Mouse (Mus musculus) ES-E14 (cell line): Measurements from ENCODE around the gene 2610001J05Rik. TPM values are rescaled to one million over a fixed set of nuclear protein-coding genes. Genes with fewer than 3 reads are reported as not detected.
A peak's percentile ranks its signal among the peaks of the same experiment; 100 is the strongest.

Experiments used
- DNase-seq: peaks from one replicate; pipeline ENCODE4 v3.0.0-alpha.2; 2013; ENCODE audit warnings: low read depth, low spot score
- H3K27ac ChIP-seq: 2 replicates; pipeline ENCODE4 v1.5.1; 2012; ENCODE audit warnings: low read depth, mild to moderate bottlenecking, low read length, moderate library complexity, mixed read lengths; ENCODE audit not compliant: poor library complexity, insufficient read depth, severe bottlenecking
- H3K36me3 ChIP-seq: 2 replicates; pipeline ENCODE4 v1.6.1; 2012; ENCODE audit warnings: mild to moderate bottlenecking, low read length, moderate library complexity, mixed read lengths; ENCODE audit not compliant: control insufficient read depth, poor library complexity, insufficient read depth, severe bottlenecking
- H3K4me1 ChIP-seq, 2 experiments: fragments of 150-350 bp in 1 of 2; sonication (generic) in 1 of 2; 2 replicates each; pipeline ENCODE4 v1.6.1; 2012; ENCODE audit warnings: low read length in 2 of 2, mild to moderate bottlenecking in 1 of 2, mixed read lengths in 1 of 2; ENCODE audit not compliant: control insufficient read depth in 2 of 2, insufficient read depth in 2 of 2, poor library complexity in 1 of 2
- H3K4me3 ChIP-seq, 2 experiments: fragments of 150-350 bp in 1 of 2; sonication (generic) in 1 of 2; 2 replicates each; pipeline ENCODE4 v1.5.1; 2012; ENCODE audit warnings: low read length in 2 of 2, low read depth in 1 of 2, mild to moderate bottlenecking in 1 of 2, mixed read lengths in 1 of 2; ENCODE audit not compliant: insufficient read depth in 1 of 2, poor library complexity in 1 of 2, severe bottlenecking in 1 of 2
- H3K9ac ChIP-seq: 2 replicates; pipeline ENCODE4 v1.6.1; 2012; ENCODE audit warnings: low read depth, mild to moderate bottlenecking, low read length, mixed read lengths; ENCODE audit not compliant: poor library complexity, insufficient read depth, severe bottlenecking
- H3K9me3 ChIP-seq: fragments of 150-350 bp; sonication (generic); 2 replicates; pipeline ENCODE4 v1.6.1; 2012; ENCODE audit warnings: low read depth, mild to moderate bottlenecking, low read length; ENCODE audit not compliant: control insufficient read depth, insufficient read depth
- CHD2 ChIP-seq: IDR thresholded peaks from 2 replicates; pipeline ENCODE4 v1.6.1; 2014; ENCODE audit warnings: mild to moderate bottlenecking, low read depth, low read length, inconsistent platforms
- HCFC1 ChIP-seq: IDR thresholded peaks from 2 replicates; pipeline ENCODE4 v1.6.1; 2012; ENCODE audit warnings: low read length, inconsistent platforms, borderline replicate concordance; ENCODE audit not compliant: insufficient read depth
- MAFK ChIP-seq: IDR thresholded peaks from 2 replicates; pipeline ENCODE4 v1.6.1; 2014; ENCODE audit warnings: mild to moderate bottlenecking, low read depth, low read length, inconsistent platforms; ENCODE audit not compliant: insufficient read depth
- ZC3H11A ChIP-seq: IDR thresholded peaks from 2 replicates; pipeline ENCODE4 v1.6.1; 2012; ENCODE audit warnings: low read depth, mild to moderate bottlenecking, inconsistent platforms, low read length, borderline replicate concordance
- ZNF384 ChIP-seq: IDR thresholded peaks from 2 replicates; pipeline ENCODE4 v1.6.1; 2012; ENCODE audit warnings: low read depth, low read length, inconsistent platforms
- in situ Hi-C, 2 experiments: fragments of 600-800 bp; cut with MboI; formaldehyde crosslinking; loops; one replicate each; pipeline ENCODE4 v1.15.1; 2025; ENCODE audit warnings: low sequenced_read_pairs in 2 of 2, inconsistent platforms in 1 of 2; ENCODE audit not compliant: unreplicated experiment in 2 of 2
- total RNA-seq: library from RNA; depleted of rRNA; stranded (reverse); fragments of 300-350 nt; gene quantifications from 2 replicates; pipeline ENCODE4 v1.2.3, GENCODE M21; 2012

2610001J05Rik gene
- total RNA-seq, 1 experiment, result 29.1 TPM

- in situ Hi-C loops, result no loop called here
- TF ChIP-seq ZNF384, result no peak
- no peak for TF ChIP-seq ZC3H11A
- TF ChIP-seq CHD2, result no peak
- TF ChIP-seq HCFC1, result no peak
- no peak for TF ChIP-seq MAFK
- no peak within 1 kb of the TSS for H3K27ac ChIP-seq
Observed at GRCm38 (mm10) chr6:13839345-13840054, 31.8 kb downstream of the 2610001J05Rik start, which contains the start of gene Gpr85. Gene Gpr85 (minus strand): TSS chr6:13839942.

GRCm38 (mm10) chr6:13838677-13839344 lies 32.5 kb downstream of the 2610001J05Rik start:
- in situ Hi-C loops, result no loop called here

More at GRCm38 (mm10) chr6:13839345-13840054, 31.8 kb downstream of the 2610001J05Rik start, which contains the start of gene Gpr85:
- H3K4me1 ChIP-seq, result peaks cover 0 to 2% of the 10 kb centered on the region in 2 experiments; a peak in 1 of 4 replicates
- H3K36me3 ChIP-seq, result no peaks in the 10 kb centered on the region
- H3K9me3 ChIP-seq, result no peaks in the 10 kb centered on the region
- H3K9ac ChIP-seq, result peak within 1 kb of the TSS; percentile 71
- DNase-seq, result no peak
- peak within 1 kb of the TSS; percentile 69 to 73 for H3K4me3 ChIP-seq

GRCm38 (mm10) chr6:13837916-13838676 lies 33.2 kb downstream of the 2610001J05Rik start:
- peak overlapping the region; percentile 71 for H3K9ac ChIP-seq
- H3K36me3 ChIP-seq, result no peaks in the 10 kb centered on the region
- no peak for TF ChIP-seq ZNF384
- no peak for TF ChIP-seq ZC3H11A
- TF ChIP-seq HCFC1, result no peak
- TF ChIP-seq CHD2, result no peak
- no peak for TF ChIP-seq MAFK
- H3K4me3 ChIP-seq, result peak overlapping the region; percentile 69 to 73
- H3K4me1 ChIP-seq, result peaks cover 0 to 2% of the 10 kb centered on the region in 2 experiments; a peak in 1 of 4 replicates
- H3K27ac ChIP-seq, result no peak overlapping the region
- in situ Hi-C loops, result no loop called here
- no peaks in the 10 kb centered on the region for H3K9me3 ChIP-seq
- no peak for DNase-seq

More at GRCm38 (mm10) chr6:13838677-13839344, 32.5 kb downstream of the 2610001J05Rik start:
- Histone ChIP-seq H3K9me3 (no peaks in the 10 kb centered on the region), H3K4me1 (peaks cover 0 to 2% of the 10 kb centered on the region in 2 experiments; a peak in 1 of 4 replicates), H3K36me3 (no peaks in the 10 kb centered on the region), H3K27ac (no peak overlapping the region), H3K4me3 (peak overlapping the region; percentile 69 to 73), H3K9ac (peak overlapping the region; percentile 71)
- TF ChIP-seq ZNF384 (peak; percentile 74), HCFC1 (no peak)
- DNase-seq, result peak; percentile 28

GRCm38 (mm10) chr6:13836967-13837570 lies 34.2 kb downstream of the 2610001J05Rik start:
- H3K4me3 ChIP-seq, result no peak overlapping the region
- no peak for TF ChIP-seq ZC3H11A
- TF ChIP-seq MAFK, result no peak
- no peak for TF ChIP-seq CHD2
- no peak for TF ChIP-seq HCFC1
- no peak for TF ChIP-seq ZNF384
- DNase-seq, result no peak
- no peak overlapping the region for H3K27ac ChIP-seq
- in situ Hi-C loops, result no loop called here
- H3K9ac ChIP-seq, result no peak overlapping the region
- H3K36me3 ChIP-seq, result no peaks in the 10 kb centered on the region
- H3K4me1 ChIP-seq, result peaks cover 0 to 2% of the 10 kb centered on the region in 2 experiments; a peak in 1 of 4 replicates
- H3K9me3 ChIP-seq, result no peaks in the 10 kb centered on the region
